Mouse (Mus musculus): Measurements from ENCODE around the gene Lamb2.

Lamb2 gene

DNA sequence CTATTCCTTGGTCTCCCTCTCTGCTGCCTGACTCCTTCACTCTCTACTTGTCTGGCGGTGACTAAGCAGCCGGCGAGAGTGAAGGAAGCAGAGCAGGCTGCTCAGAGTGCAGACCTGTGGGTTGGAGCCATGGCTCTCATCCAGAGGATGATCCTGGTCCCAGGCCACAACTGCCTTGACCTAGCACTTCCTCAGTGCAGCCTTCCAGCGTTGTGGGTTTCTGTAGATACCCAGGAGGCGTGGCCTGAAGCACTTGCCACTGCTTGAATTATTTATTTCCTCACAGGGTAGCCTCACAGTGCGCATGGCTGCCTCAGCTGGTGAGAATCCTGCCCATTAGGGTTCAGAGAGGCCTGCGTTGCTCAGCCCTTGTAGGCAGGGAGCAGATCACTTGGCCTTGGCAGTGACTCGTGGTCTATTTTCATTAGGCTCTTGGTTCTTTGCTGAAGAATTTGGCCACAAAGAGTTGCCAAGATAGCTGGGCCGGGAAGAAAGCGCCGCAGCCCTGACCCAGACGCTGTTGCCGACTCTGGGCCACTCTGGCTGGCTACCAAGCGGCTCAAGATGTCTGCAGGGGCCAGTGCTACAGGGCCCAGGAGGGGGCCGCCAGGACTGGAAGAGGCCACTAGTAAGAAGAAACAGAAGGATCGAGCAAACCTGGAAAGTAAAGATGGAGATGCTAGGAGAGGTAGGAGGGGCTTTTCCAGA, 12.7 kb downstream of the Lamb2 start:
- DNase-seq, result peak; percentile 32 to 53

DNA sequence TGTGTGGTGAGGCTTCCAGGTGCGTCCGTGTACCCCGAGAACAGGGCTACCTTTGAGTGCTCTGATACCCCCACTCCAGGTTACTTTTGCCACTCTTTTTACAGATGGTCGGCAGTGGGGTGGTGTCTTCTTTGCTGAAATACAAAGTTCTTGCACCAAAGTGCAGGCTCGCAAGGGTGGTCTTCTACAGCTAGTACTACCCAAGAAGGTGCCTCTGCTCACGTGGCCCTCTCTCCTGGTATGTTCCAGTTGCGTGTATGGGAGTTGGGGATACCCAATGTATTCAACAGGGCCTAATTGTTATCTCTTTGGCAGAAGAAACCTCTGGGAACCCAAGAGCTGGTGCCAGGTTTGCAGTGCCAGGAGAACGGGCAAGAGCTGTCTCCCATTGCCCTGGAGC, 13.7 kb downstream of the Lamb2 start:
- no peak for DNase-seq

DNA sequence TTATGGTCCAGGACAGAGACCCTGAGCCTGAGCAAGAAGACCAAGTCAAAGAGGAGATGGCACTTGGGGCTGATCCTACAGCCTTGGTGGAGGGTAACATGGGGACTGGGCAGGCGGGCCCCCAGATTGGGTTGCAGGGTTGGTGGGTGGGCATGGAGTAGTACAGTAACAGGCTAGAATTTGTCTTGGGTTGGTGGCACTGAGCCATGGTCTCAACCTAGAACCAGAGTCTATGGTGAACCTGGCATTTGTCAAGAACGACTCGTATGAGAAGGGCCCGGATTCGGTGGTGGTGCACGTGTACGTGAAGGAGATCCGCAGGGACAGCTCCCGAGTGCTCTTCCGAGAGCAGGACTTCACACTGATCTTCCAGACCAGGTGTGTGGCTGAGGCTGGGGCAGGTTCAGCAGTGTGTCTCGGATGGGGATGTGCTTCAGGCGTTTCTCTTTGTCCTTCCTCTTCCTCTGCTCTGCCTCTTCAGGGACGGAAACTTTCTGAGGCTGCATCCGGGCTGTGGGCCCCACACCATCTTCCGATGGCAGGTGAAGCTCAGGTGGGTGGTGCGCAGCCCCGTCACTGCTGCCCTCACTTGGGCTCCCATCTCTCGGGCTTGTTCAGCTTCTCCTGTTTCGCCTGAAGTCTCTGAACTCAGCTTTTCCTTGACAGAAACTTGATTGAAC, 14.8 kb downstream of the Lamb2 start:
- no peak for DNase-seq

DNA sequence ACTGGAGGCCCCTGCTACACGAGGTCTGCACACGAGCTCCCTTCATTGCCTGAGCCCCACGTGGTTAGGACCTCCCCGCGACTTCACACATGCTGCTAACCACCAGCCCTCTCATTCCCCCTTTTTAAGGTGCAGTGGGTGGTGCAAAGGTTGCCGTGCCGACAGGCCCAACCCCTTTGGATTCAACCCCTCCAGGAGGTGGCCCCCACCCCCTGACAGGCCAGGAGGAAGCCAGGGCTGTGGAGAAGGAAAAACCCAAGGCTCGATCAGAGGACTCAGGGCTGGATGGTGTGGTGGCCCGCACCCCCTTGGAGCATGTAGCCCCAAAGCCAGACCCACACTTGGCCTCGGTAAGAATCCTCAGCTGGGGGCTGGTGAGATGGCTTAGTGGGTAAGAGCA, 15.4 kb downstream of the Lamb2 start:
- no peak for DNase-seq

DNA sequence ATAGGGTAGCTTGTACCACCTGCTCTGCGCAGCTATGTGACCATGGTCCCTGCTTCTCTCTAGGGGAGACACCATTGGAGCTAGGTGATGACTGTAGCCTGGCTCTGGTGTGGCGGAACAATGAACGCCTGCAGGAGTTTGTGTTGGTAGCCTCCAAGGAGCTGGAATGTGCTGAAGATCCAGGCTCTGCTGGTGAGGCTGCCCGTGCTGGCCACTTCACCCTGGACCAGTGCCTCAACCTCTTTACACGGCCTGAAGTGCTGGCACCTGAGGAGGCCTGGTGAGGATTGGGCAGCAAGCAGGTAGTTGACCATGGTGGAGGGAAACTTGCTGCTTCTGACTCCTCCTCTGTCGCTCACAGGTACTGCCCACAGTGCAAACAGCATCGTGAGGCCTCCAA, 19.7 kb downstream of the Lamb2 start:
- no peak for DNase-seq

DNA sequence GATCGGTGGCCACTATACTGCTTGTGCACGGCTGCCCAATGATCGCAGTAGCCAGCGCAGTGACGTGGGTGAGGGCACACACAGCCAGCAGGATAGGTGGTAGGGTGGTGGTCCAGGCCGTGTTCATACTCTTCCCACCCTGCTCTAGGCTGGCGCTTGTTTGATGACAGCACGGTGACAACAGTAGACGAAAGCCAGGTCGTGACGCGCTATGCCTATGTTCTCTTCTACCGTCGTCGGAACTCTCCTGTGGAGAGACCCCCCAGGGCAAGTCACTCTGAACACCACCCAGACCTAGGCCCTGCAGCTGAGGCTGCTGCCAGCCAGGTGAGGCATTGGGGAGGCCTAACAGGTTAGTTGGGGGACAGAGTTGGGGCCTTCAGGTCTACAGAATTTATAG, 20.4 kb downstream of the Lamb2 start:
- DNase-seq, result no peak

DNA sequence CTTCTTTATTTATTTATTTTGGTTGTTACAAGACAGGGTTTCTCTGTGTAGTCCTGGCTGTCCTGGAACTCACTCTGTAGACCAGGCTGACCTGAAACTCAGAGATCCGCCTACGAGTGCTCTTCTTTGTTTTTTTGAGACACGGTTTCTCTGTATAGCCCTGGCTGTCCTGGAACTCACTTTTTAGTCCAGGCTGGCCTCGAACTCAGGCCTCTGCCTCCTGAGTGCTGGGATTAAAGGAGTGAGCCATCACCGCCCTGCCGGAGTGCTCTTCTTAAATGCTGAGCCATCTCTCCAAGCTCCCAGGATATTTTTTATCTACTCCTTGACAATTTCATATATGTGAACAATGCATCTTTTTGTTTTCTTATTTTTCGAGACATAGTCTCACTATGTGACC, 27.4 kb downstream of the Lamb2 start:
- DNase-seq, result no peak

DNA sequence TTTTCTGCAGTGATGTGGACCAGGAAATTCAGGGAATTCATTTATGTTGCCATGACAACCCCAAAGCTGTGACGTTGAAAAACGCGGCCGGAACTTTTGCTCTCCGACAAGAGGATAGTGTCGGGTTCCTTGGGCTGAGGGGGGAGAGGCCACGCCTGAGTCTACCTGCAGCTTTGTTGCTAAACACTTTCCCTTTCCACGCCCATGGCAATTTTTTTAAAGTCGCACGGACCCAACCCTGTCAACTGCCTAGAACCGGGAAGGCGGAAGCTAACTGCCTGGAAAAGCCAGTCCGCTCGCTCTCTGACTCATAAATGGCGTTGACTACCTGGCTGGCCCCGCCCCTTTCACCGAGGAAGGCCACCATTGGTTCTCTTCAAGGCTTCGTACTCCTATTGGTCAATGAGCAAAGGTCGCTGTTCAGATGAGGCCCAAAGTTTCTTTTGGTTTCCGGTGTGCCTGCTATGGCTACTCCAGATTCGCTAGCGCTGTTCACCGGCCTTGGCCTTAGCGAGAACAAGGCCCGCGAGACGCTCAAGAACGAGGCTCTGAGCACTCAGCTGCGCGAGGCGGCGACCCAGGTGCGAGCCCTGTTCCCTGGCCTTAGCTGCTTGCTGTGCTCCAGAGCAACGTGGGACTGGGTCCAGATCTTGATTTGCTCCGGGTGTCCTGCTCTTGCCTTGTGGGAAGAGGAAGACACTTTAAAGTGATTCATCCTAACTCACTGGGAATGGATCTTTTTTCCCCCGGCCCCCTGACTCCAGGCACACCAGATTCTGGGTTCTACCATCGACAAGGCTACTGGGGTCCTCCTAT, 28.3 kb downstream of the Lamb2 start, which contains the start of gene Qars:
TSS of gene Qars (plus strand) at position 88 of the 816 bp plus-strand sequence.
- DNase-seq, result peak; percentile 98 to 99

DNA sequence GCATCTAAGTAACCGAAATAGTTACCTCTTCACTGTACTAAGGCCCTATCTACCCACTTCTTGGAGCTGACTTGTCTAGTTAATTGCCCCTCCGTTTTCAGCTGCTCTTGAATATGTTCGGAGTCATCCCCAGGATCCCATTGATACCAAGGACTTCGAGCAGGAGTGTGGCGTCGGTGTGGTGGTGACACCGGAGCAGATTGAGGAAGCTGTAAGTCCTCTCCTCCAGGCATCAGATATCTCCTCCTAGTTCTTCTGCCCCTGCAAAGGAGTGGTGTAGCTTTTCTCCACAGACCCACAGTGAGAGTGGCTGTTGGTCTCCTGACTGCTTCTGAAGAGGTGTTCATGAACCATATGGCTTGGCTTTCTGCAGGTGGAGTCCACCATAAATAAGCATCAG, 29.2 kb downstream of the Lamb2 start:
- no peak for DNase-seq

DNA sequence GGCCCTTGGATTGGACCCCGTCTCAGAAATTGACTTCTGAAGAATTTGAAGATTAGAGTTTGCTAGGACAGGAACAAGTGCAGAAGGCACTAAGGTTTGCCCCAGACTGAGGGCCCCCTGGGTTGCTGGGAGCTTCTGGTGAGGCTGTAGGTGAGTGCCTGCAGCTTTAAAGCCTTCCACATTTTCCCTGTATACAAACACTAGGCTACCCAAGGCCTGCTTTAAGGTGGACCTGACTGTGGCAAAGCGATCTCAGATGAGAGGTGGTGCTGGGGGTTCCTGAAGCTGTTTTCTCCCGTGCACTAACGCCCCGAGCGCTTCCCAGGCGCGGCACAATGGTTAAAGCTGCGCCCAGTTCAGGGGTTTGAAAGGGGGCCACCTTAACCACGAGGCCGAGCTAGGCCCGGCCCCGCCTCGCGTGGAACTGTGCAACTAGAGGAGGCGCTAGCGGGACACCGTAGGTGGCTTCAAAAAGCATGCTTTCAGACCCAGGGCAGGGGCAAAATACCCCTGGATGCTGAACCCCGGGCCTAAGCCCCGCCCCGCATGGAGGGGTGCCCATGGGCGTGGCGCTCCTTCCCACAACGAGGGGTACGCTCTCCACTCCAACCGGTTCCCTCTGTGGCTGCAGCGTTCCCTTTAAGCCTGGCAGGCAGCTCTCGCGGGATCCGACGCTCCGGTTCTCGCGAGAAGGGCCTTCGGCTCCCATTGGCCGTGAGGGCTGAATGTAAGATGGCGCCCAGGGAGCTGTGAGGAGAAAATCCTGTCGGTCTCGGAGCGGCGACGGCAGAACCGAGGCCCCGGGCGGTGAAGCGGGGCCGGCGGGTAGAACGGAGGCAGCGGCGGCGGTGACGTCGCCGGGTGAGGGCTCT, 37.1 kb downstream of the Lamb2 start, which contains the start of gene Qrich1:
TSS of gene Qrich1 (plus strand) at position 427 of the 872 bp plus-strand sequence.
- peak; percentile 96 for DNase-seq

DNA sequence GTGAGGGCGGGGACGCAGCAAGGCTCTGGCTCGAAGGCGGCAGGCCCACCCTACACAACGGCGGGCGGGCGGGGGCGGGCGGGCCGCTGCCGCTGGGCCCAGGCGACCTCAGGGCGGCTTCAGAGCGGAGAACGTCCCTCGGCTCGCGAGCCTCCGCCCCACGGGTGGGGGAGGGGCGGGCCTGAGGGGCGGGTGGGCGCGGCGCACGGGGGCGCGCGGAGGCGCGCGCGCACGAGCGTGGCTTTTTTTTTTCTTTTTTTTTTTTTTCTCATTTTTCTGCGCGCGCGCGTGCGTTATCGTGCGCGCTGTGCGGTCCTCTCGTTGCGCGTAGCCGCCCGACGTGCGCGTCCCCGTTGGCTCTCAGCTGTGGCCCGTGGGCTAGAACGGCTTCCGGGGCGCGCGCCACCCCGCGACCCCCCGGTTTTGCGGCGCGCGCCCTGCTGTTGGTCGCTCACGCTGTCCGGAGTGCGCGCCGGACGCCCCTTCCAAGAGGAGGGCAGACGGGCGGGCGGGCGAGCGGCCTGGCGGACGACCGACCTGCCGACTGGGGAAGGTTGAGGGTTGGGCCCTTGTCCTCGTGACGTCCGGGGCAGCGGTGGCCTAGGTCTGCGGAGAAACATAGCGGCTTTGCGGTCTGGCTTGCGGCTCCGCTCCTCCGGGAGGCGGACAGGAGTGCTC, 37.9 kb downstream of the Lamb2 start:
- DNase-seq, result peak; percentile 87 to 92

DNA sequence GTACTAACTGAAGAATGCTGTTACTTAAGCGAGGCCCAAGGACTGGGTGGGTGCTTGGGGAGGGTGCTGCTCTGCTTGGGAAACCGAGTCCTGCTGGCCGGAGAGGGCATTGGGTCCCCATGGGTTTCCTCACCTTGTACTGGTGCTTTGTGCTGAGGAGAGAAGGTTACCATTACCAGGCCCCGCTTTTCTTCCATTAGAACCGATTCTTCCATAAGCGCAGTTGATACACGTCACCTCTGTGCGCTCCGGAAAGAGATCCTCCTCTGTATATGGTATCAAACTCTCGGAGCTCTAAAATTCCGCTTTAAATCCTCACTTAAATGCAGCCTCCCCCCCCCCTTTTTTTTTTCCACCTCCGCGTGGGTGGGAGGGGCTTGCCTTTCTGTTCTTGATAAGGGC, 38.4 kb downstream of the Lamb2 start:
- DNase-seq, result no peak

DNA sequence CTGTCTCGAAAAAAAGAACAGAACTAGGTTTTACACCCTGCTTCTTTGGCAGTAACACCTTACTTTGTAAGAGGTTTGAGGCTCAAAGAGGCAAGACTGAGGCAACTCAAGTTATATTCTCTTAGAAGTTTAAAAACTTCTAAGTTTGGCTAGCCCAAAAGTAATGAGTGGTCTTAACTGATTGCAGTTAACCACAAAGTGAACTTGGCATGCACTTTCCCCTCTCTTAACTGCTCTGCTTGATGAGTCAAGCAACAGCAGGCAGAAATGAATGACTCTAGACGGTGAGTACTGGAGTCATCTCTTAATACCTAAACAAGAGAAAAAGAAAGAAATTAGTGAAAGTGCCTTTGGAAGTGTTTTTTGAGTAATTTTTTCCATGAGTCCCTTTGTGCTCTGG, 42.1 kb downstream of the Lamb2 start:
- DNase-seq, result no peak

DNA sequence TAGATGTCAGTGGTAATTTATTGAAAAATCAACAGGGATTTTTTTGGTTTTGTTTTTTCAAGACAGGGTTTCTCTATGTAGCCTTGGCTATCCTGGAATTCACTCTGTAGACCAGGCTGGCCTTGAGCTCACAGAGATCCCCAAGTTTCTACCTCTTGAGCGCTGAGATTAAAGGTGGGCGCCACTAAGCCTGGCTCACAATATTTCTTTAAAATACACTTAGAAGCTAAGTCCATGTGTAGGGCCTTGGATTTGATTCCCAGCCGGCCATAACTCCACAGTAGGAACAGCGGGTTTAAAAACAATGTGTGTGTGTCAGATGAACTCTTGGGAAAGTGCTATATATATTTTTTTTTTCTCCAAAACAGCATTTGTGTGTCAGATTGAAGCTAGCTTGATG, 43.8 kb downstream of the Lamb2 start:
- DNase-seq, result no peak

DNA sequence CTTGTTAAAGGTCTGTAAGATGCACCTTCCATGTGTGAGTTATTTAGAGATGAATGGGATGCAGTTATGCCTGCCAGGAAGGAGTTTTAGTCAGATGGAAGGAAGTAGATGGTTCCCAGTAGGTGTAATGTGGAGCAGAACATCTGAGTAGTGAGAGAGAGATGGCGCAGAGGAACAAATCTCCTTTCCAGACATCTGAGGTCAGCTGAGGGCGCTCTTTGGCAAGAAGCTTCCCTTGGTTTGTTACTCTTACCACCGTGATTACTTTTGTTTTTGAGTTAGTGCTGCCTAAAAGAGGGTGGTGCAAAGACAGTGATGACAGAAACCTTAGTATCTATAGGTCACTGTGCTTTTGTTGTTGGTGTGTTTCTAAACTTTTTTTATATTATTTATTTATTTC, 45.9 kb downstream of the Lamb2 start:
- no peak for DNase-seq

DNA sequence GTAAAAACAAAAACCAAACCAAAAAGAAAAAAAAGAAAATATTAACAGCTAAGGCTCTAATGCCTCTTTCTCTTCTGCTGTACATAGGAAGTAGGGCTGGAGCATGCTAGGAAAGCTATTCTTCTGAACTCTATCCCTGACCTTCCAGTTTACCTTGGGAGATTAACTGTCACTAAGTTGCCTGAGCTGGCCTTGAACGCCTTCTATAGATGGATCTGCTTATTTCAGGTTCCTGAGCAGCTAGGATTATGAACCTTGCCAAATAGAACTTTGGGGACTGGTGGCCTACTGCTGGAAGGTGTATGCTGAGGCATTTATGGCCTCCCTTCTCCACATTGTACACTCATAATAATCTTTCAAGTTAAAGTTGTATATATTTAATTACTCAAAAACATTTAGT, 51.4 kb downstream of the Lamb2 start:
- DNase-seq, result no peak

DNA sequence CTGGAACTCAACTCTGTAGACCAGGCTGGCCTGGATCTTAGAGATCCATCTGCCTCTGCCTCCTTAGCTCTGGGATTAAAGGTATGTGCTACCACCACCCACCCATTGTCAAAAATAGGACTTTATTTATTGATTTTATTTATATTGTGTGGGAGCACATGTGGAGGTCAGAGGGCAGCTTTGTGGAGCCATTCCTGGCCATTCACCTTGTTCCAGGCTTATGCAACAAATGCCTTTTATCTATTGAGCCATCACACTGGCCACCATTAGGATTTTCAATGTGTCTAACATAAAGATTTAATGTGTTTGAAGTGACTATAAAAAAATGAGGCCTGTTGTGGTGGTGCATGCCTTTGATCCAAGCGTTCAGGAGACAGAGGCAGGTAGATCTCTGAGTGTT, 52.0 kb downstream of the Lamb2 start:
- DNase-seq, result no peak
